Mouse (Mus musculus) kidney, embryonic 16.5 days (tissue): ENCODE measurements around the gene Ajap1. TPM values are rescaled to one million over a fixed set of nuclear protein-coding genes. Genes with fewer than 3 reads are reported as not detected.

Source experiments
- ATAC-seq: fragments of 200-750 bp; cut with Nextera tagmentation; 2 replicates; pipeline ENCODE4 v1.8.0; 2017; ENCODE audit warnings: moderate TSS enrichment; ENCODE audit not compliant: low FRiP score, low TSS enrichment
- H3K27ac ChIP-seq: fragments of 300-500 bp; sonication (generic); 2 replicates; pipeline ENCODE4 v1.5.1; 2014; ENCODE audit warnings: low read length
- H3K27me3 ChIP-seq: fragments of 300-500 bp; sonication (generic); 2 replicates; pipeline ENCODE4 v1.6.1; 2014; ENCODE audit warnings: low read length, control low read depth, mixed read lengths; ENCODE audit not compliant: insufficient read depth
- H3K36me3 ChIP-seq: fragments of 300-500 bp; sonication (generic); 2 replicates; pipeline ENCODE4 v1.6.1; 2014; ENCODE audit warnings: low read length, control low read depth, mixed read lengths; ENCODE audit not compliant: insufficient read depth
- H3K4me1 ChIP-seq: fragments of 300-500 bp; sonication (generic); 2 replicates; pipeline ENCODE4 v1.6.1; 2014; ENCODE audit warnings: low read length, control low read depth, mixed read lengths; ENCODE audit not compliant: insufficient read depth
- H3K4me2 ChIP-seq: fragments of 300-500 bp; sonication (generic); replicated peaks from 2 replicates; pipeline ENCODE4 v1.6.1; 2014; ENCODE audit warnings: low read depth, low read length
- H3K4me3 ChIP-seq: fragments of 300-500 bp; sonication (generic); 2 replicates; pipeline ENCODE4 v1.5.1; 2014; ENCODE audit warnings: mild to moderate bottlenecking, low read length
- H3K9ac ChIP-seq: fragments of 300-500 bp; sonication (generic); replicated peaks from 2 replicates; pipeline ENCODE4 v1.6.1; 2014; ENCODE audit warnings: low read length
- H3K9me3 ChIP-seq: fragments of 300-500 bp; sonication (generic); 2 replicates; pipeline ENCODE4 v1.6.1; 2016; ENCODE audit warnings: low read length, control low read depth
- WGBS: fragments of 180-500 bp; shearing (Covaris S2); extraction: QIAGEN DNeasy Blood & Tissue Kit; methylation state at CpG from one replicate; pipeline ENCODE4 v1.1.7; 2014; 5-methylcytosine and 5-hydroxymethylcytosine counted together
- polyA plus RNA-seq: library from polyadenylated mRNA; unstranded; fragments of >200 nt; fragmentation: Nextera tagmentation; extraction: Ambion mirVana; gene quantifications from 2 replicates; pipeline ENCODE4 v1.2.1, GENCODE M21; 2015

The Ajap1 gene
- polyA plus RNA-seq, 1 experiment from 2014 or later = 1.5 TPM

- H3K27me3 ChIP-seq = no peaks in the 10 kb centered on the region
- H3K36me3 ChIP-seq = no peaks in the 10 kb centered on the region
- H3K27ac ChIP-seq = no peak overlapping the region
- no peak overlapping the region for H3K9ac ChIP-seq
- H3K4me1 ChIP-seq = no peaks in the 10 kb centered on the region
- 56% methylated on average over 10 of the region's 10 CpGs for WGBS
- no peak for ATAC-seq
- no peak overlapping the region for H3K4me3 ChIP-seq
- H3K4me2 ChIP-seq = no peak overlapping the region
- H3K9me3 ChIP-seq = no peaks in the 10 kb centered on the region
Measured at GRCm38 (mm10) chr4:153327809-153328208, 154.8 kb downstream of the Ajap1 start.
